Mouse (Mus musculus): ENCODE results near the gene Srprb. TPM values are rescaled to one million over a fixed set of nuclear protein-coding genes. Genes with fewer than 3 reads are reported as not detected.

Gene Srprb
- polyA plus RNA-seq, 1 experiment from 2014 or later = 55.1 TPM

DNA sequence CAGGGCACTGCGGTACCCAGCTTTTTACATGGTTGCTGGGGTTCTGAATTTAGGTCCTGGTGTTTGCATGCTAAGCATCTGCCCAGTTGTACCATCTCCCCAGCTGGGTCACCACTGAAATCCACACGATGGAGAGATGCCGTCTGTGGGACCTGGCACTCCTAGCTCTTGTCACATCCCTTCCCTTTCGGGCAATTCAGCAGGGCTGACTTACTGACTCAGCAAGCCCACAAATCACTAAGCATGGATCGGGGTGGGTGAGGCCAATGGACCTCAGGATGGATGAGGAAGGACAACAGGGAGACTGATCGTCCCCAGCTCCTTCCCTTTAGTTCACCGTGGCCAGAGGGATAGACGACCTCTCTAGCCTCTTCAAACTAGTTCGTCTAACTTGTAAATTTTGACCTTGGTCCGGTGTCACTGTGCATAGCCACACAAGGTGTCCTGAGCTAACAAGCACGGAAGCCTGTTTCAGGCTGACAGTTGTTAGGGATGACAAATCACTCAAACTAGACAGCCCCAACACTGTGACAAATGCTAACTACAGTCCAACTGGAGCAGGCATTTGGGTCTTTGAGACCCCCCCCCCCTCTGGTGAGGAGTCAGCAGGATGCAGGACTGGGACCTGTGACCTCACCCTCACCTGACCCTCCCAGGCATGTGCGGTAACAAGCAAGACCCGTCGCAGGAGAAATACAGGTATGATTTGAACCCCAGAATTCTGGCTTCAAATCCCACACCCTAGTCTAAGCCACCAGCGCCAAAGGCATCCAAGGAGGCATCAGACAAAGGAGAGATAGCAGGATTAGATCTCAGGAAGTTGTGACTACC is 27.3 kb upstream of the Srprb start:
- no peaks in the 10 kb centered on the region for H3K27me3 ChIP-seq
- H3K9me3 ChIP-seq = no peaks in the 10 kb centered on the region
- H3K36me3 ChIP-seq = no peaks in the 10 kb centered on the region
- no peak overlapping the region for H3K9ac ChIP-seq (replicated peaks)
- no peak overlapping the region for H3K4me3 ChIP-seq (replicated peaks)
- 88% methylated on average over 15 of the region's 15 CpGs for WGBS
- H3K27ac ChIP-seq = no peak overlapping the region
- peaks cover 11% of the 10 kb centered on the region; the same call in 1 of the 2 replicates for H3K4me1 ChIP-seq (replicated peaks)
- no peak for ATAC-seq
- H3K4me2 ChIP-seq (replicated peaks) = 0 out of 2 replicates have a peak overlapping the region, but pooled peaks have one; percentile 37

DNA sequence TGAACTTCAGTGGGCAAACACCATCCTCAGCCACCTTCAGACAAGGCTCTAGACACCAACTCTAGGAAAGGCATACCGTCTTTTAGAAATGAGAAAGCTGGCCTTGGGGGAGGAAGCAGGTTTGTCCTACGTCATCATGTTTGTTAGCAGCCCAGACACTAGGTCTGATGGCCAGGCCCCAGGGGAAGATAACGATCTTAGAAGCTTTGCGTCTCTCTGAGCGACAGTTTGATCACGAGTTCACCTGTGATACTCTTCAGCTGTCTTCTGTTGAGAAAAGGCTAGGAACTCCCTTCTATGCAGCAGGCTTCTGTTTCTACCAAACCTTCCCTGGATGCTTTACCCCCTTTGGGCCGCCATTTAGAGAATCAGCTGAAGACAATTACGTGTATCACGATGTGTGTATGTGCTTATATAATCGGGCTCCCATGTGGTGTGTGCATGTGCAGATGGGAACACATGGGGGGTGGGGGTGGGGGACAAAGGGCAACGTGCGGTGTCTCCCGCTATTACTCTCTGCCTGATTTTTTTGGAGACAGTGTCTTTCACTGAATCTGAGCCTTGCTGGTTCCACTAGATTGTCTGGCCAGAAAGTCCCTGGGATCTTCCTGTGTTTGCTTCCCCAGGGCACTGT is 26.6 kb upstream of the Srprb start:
- Histone ChIP-seq H3K9ac (replicated peaks) (no peak overlapping the region), H3K27me3 (no peaks in the 10 kb centered on the region), H3K4me2 (replicated peaks) (no peak overlapping the region), H3K27ac (no peak overlapping the region), H3K4me1 (replicated peaks) (peaks cover 11% of the 10 kb centered on the region; the same call in 1 of the 2 replicates), H3K4me3 (replicated peaks) (no peak overlapping the region), H3K36me3 (no peaks in the 10 kb centered on the region), H3K9me3 (no peaks in the 10 kb centered on the region)
- 87% methylated on average over 13 of the region's 13 CpGs for WGBS
- no peak for ATAC-seq

DNA sequence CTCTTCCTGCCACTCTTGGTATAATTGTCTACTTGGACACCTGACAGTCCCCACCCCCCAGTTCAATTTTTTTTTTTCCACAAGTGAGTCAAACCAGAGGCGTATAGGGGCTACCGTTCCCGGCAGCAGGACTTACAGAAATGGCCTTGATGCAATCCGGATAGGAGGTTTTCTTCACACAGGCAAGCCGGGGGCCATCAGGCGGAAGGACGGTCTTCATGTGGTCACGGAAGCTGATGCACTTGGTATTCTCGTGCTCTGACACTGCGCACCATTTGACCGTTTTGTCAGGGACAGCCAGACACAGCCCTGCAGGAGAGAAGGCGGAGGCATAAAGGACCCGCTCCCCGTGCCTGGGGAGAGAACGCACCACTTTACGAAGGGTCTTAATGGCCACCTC is 25.8 kb upstream of the Srprb start:
- Histone ChIP-seq H3K4me1 (replicated peaks) (peaks cover 11% of the 10 kb centered on the region; the same call in 1 of the 2 replicates), H3K27ac (no peak overlapping the region), H3K27me3 (no peaks in the 10 kb centered on the region), H3K9ac (replicated peaks) (no peak overlapping the region), H3K4me3 (replicated peaks) (no peak overlapping the region), H3K9me3 (no peaks in the 10 kb centered on the region), H3K4me2 (replicated peaks) (no peak overlapping the region), H3K36me3 (no peaks in the 10 kb centered on the region)
- ATAC-seq = no peak
- 92% methylated on average over 16 of the region's 16 CpGs for WGBS

GRCm38 (mm10) chr9:103226806-103227205 is 24.9 kb upstream of the Srprb start:
- Histone ChIP-seq H3K9me3 (no peaks in the 10 kb centered on the region), H3K27ac (no peak overlapping the region), H3K4me1 (replicated peaks) (peaks cover 11% of the 10 kb centered on the region; the same call in 1 of the 2 replicates), H3K36me3 (no peaks in the 10 kb centered on the region), H3K4me3 (replicated peaks) (no peak overlapping the region), H3K4me2 (replicated peaks) (no peak overlapping the region), H3K27me3 (no peaks in the 10 kb centered on the region), H3K9ac (replicated peaks) (no peak overlapping the region)
- ATAC-seq = no peak
- WGBS = 92% methylated on average over 15 of the region's 15 CpGs

DNA sequence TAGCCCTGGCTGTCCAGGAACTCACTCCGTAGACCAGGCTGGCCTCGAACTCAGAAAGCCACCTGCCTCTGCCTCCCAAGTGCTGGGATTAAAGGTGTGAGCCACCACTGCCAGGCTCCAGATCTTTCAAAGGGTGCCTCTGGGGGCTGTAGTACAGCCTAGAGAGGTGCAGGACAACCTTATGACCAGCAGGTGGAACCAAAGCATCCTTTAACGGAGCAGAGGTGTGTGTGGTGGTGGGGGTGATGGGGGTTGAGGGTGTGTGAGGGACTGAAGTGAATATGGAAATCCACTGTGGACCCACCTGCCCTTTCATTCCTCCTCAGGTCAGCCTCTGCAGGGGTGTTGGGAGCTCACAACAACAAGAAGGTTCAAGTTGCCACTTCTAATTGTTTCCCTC is 23.5 kb upstream of the Srprb start:
- Histone ChIP-seq H3K4me2 (replicated peaks) (no peak overlapping the region), H3K4me1 (replicated peaks) (peaks cover 5% of the 10 kb centered on the region; the same call in 1 of the 2 replicates), H3K9me3 (no peaks in the 10 kb centered on the region), H3K36me3 (no peaks in the 10 kb centered on the region), H3K4me3 (replicated peaks) (no peak overlapping the region), H3K27ac (no peak overlapping the region), H3K27me3 (no peaks in the 10 kb centered on the region), H3K9ac (replicated peaks) (no peak overlapping the region)
- 71% methylated on average over 3 of the region's 3 CpGs for WGBS
- ATAC-seq = no peak

- Histone ChIP-seq H3K4me3 (replicated peaks) (no peak overlapping the region), H3K4me1 (replicated peaks) (no peaks in the 10 kb centered on the region), H3K27ac (no peak overlapping the region), H3K9ac (replicated peaks) (no peak overlapping the region), H3K9me3 (no peaks in the 10 kb centered on the region), H3K36me3 (no peaks in the 10 kb centered on the region), H3K4me2 (replicated peaks) (no peak overlapping the region), H3K27me3 (no peaks in the 10 kb centered on the region)
- ATAC-seq = no peak
- WGBS = 98% methylated on average over 7 of the region's 7 CpGs
These were observed 22.8 kb upstream of the Srprb start for GRCm38 (mm10) chr9:103224721-103225120.

DNA sequence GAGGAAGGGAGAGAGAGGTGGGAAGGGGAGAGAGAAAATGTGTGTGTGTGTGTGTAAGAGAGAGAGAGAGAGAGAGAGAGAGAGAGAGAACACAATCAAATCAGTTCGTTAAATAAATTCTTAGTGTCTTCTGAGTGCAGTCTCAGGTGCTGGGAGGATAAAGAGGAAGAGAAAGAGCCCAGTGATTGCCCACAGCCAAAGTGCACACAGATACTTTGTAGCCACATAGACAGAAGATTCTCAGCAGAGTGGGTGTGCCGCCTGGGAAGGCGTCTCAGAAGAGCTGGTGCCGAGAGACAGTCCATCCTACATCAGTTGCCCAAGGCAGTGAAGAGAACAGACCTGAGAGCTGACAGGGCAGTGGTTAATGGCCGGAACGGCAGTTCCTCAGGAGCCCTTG is 12.3 kb upstream of the Srprb start:
- Histone ChIP-seq H3K27ac (no peak overlapping the region), H3K9ac (replicated peaks) (no peak overlapping the region), H3K4me2 (replicated peaks) (no peak overlapping the region), H3K4me3 (replicated peaks) (no peak overlapping the region), H3K27me3 (no peaks in the 10 kb centered on the region), H3K9me3 (no peaks in the 10 kb centered on the region), H3K36me3 (no peaks in the 10 kb centered on the region), H3K4me1 (replicated peaks) (peaks cover under 1% of the 10 kb centered on the region; the same call in 1 of the 2 replicates)
- ATAC-seq = no peak
- 87% methylated on average over 6 of the region's 6 CpGs for WGBS

DNA sequence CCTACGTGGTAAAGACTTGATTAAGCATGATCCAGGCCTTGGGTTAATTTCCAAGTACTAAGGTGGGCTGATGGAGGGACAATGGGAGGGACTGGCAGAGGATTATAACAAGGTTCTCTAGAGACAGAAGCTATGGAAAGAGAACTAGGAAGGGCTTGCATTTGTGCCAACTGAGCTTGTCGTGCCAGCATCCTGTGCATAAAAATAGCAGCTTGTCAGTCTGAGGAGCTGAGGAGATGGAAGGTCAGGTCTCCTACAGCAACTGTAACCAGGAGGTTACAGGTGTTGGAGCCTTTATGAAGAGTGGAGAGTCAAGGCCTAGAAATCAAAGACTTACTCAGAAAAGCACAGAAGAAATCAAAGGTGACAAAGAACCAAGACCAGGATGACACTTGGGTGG is 11.7 kb upstream of the Srprb start:
- no peak for ATAC-seq
- Histone ChIP-seq H3K27ac (no peak overlapping the region), H3K4me1 (replicated peaks) (peaks cover 6% of the 10 kb centered on the region; the same call in 1 of the 2 replicates), H3K9ac (replicated peaks) (no peak overlapping the region), H3K4me3 (replicated peaks) (no peak overlapping the region), H3K9me3 (no peaks in the 10 kb centered on the region), H3K36me3 (no peaks in the 10 kb centered on the region), H3K4me2 (replicated peaks) (no peak overlapping the region), H3K27me3 (no peaks in the 10 kb centered on the region)
- 64% methylated on average over 2 of the region's 2 CpGs for WGBS

GRCm38 (mm10) chr9:103212654-103213420 is 10.9 kb upstream of the Srprb start:
- Histone ChIP-seq H3K4me3 (replicated peaks) (no peak overlapping the region), H3K36me3 (no peaks in the 10 kb centered on the region), H3K4me2 (replicated peaks) (no peak overlapping the region), H3K9me3 (no peaks in the 10 kb centered on the region), H3K4me1 (replicated peaks) (peaks cover 8% of the 10 kb centered on the region; the same call in 1 of the 2 replicates), H3K27me3 (no peaks in the 10 kb centered on the region), H3K9ac (replicated peaks) (no peak overlapping the region), H3K27ac (no peak overlapping the region)
- 81% methylated on average over 28 of the region's 28 CpGs for WGBS
- no peak for ATAC-seq

DNA sequence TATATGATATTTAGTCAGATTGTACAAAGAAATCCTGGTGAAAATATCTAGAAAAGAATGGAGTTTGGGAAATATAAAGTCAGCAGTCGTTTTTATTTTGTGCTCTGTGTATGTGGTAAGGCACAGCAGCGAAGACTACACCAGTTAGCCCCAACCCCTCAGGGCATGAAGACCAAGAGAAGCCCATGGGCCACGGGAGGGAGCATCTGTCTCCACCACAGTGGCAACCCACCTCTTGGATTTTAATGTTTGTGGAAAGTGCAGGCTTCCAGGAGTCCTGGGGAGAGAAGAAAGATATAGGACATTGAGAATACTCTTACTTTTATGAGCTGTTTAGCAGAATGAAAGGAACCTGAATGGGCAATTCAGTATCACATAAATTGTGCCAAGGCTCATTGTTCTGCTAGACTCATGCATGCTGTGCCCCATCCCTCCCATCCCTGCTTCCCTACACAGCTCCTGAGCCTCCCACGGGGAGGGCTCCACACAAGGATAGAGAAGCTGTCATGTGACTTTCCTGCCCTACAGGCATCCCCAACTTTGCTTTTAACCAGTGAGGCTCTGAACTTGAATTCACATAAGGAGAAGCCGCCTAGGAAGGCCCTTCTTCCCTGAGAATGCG is 7.0 kb upstream of the Srprb start:
- H3K9ac ChIP-seq (replicated peaks) = no peak overlapping the region
- H3K27me3 ChIP-seq = no peaks in the 10 kb centered on the region
- no peak overlapping the region for H3K4me2 ChIP-seq (replicated peaks)
- no peak for ATAC-seq
- WGBS = 55% methylated on average over 6 of the region's 6 CpGs
- H3K4me1 ChIP-seq (replicated peaks) = peaks cover 9% of the 10 kb centered on the region; the same call in 1 of the 2 replicates
- no peaks in the 10 kb centered on the region for H3K9me3 ChIP-seq
- no peak overlapping the region for H3K27ac ChIP-seq
- H3K4me3 ChIP-seq (replicated peaks) = no peak overlapping the region
- no peaks in the 10 kb centered on the region for H3K36me3 ChIP-seq

- 9% methylated on average over 16 of the region's 16 CpGs for WGBS
- no peak overlapping the region for H3K9ac ChIP-seq (replicated peaks)
- no peaks in the 10 kb centered on the region for H3K27me3 ChIP-seq
- peaks cover 9% of the 10 kb centered on the region; the same call in 1 of the 2 replicates for H3K4me1 ChIP-seq (replicated peaks)
- 0 out of 2 replicates have a peak overlapping the region, but pooled peaks have one; percentile 4 for H3K4me3 ChIP-seq (replicated peaks)
- H3K4me2 ChIP-seq (replicated peaks) = peak overlapping the region; percentile 45
- H3K9me3 ChIP-seq = no peaks in the 10 kb centered on the region
- ATAC-seq = peak; percentile 89
- H3K27ac ChIP-seq = no peak overlapping the region
- no peaks in the 10 kb centered on the region for H3K36me3 ChIP-seq
These were observed 5.9 kb upstream of the Srprb start for GRCm38 (mm10) chr9:103207846-103208245.
